Mouse (Mus musculus) natural killer cell, adult 2 months (primary cell): ENCODE measurements around the gene Pnldc1.

Source experiments
- DNase-seq, 2 experiments: peaks; one replicate each; pipeline ENCODE4 v3.0.0; 2022; ENCODE audit warnings: low spot score in 2 of 2

The Pnldc1 gene

GRCm38 (mm10) chr17:12858072-12858471 lies 52.0 kb downstream of the Pnldc1 start:
- no peak for DNase-seq

- no peak for DNase-seq
Observed at GRCm38 (mm10) chr17:12857395-12857794, 52.6 kb downstream of the Pnldc1 start.

- DNase-seq, result no peak
Observed at GRCm38 (mm10) chr17:12854386-12854785, 55.6 kb downstream of the Pnldc1 start.

GRCm38 (mm10) chr17:12853821-12854220 lies 56.2 kb downstream of the Pnldc1 start:
- no peak for DNase-seq

GRCm38 (mm10) chr17:12851689-12852088 lies 58.3 kb downstream of the Pnldc1 start:
- DNase-seq, result no peak

GRCm38 (mm10) chr17:12849778-12850382 lies 60.1 kb downstream of the Pnldc1 start:
- DNase-seq, result no peak

- DNase-seq, result no peak
Observed at GRCm38 (mm10) chr17:12847736-12848135, 62.3 kb downstream of the Pnldc1 start.

GRCm38 (mm10) chr17:12846474-12846873 lies 63.6 kb downstream of the Pnldc1 start:
- no peak for DNase-seq

GRCm38 (mm10) chr17:12845862-12846261 lies 64.2 kb downstream of the Pnldc1 start:
- DNase-seq, result no peak

GRCm38 (mm10) chr17:12844540-12844939 lies 65.5 kb downstream of the Pnldc1 start:
- no peak for DNase-seq

GRCm38 (mm10) chr17:12843826-12844225 lies 66.2 kb downstream of the Pnldc1 start:
- no peak for DNase-seq

- no peak for DNase-seq
Observed at GRCm38 (mm10) chr17:12839475-12840267, 70.4 kb downstream of the Pnldc1 start.
